Mouse (Mus musculus) erythroblast, embryonic 14.5 days (primary cell): ENCODE results near the gene Nsd2.

Source experiments
- GATA1 ChIP-seq: IDR thresholded peaks from 2 replicates; pipeline ENCODE4 v1.6.1; 2012; ENCODE audit warnings: low read length, inconsistent platforms, mixed read lengths
- TAL1 ChIP-seq: IDR thresholded peaks from 3 replicates; pipeline ENCODE4 v1.6.1; 2012; ENCODE audit warnings: low read length, inconsistent platforms, mixed read lengths

- TF ChIP-seq TAL1: no peak
- TF ChIP-seq GATA1: no peak
These were observed 10.3 kb downstream of the Nsd2 start for GRCm38 (mm10) chr5:33830832-33831231.
